Mouse (Mus musculus): ENCODE results near the gene Fcamr.

Fcamr gene

DNA sequence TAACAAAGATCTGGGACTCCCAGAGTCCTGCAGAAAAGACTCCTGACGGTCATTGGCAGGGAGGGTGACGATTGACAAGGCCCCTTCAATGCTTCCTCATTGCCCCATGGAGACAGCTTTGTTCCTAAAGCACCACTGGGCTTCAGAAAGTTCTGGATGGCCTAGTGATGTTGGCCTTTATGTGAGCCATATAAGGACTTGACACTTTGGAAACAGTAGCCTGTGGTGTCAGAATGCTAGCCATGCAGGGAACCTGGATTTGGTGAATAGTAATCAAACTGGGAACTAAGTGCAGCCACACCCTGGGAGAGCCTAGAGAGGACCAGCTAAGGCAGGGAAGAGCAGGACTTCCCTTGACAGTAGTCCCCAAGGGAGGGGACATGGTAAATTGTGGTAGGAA lies 809 bp downstream of the Fcamr start:
- DNase-seq (ENCODE audit: low spot score in 2 of 2), result no peak

DNA sequence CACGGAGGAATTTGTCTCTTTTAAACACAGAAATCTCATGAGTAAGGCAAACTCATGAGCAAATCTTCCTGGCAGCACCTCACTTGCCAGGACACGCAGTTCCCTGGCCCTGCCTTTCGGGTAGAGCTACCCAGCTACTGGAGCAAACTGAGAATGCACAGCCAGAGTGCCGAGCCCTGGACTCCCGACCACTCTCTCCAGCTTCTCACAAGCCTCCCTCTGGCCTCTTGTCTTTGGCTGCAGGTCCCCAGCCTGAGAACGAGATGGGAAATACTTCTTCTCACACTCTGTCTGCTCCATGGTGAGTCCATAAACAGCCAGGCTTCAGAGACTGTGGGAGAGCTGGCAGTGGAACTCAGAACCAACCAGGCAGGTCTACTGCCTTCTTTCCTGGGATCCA lies 2.3 kb downstream of the Fcamr start:
- peak; percentile 48 to 54 for DNase-seq (ENCODE audit: low spot score in 2 of 2)

DNA sequence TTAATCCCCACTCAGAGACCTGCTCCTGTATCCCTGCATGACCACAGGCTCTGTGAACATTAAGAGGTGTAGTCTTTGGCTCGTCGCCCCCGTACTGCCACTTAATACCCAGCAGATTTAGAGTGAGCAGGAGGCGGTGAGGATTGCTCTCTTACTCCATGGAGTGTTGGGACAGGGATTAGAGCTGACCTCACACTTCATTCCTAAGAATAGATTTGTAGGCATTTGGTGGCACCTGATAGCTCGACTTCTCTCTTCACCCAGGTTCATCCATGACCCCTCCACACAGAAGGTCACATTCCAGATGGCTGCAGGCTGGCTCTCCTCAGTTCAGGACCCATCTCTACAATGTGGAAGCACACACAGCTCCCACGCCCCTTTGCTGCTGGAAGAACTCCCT lies 3.6 kb downstream of the Fcamr start:
- no peak for DNase-seq (ENCODE audit: low spot score in 2 of 2)

DNA sequence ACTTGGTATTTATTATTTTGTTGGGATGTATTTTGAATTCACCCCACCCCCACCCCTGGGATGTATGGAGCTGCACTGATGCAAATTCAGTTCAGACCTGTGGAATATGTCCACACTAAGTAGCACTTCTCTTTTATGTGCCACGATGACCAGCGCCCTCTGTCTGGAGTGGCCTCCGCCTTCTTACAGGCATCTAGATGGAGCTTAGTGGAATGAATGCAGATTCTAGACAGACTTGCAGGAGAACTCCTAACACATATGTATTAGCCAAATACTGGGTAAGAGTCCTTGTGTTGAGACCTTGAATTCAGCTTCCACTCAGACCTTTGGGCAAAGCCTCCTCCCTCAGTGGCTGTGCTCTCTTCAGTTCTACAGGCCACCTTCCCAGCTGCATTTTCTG lies 10.2 kb downstream of the Fcamr start:
- DNase-seq (ENCODE audit: low spot score in 2 of 2), result no peak

DNA sequence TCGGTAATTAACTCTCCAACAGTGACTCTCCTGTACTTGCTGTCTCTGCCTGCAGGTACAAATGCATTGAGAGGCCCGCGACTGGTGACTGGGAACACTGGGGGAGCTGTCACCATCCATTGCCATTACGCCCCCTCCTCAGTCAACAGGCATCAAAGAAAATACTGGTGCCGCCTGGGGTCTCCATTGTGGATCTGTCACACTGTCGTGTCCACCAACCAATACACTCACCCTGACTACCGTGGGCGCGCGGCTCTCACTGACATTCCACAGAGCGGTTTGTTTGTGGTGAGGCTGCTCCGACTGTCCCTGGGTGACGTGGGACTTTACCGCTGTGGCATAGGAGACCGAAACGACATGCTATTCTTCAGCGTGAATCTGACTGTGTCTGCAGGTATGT lies 10.6 kb downstream of the Fcamr start:
- no peak for DNase-seq (ENCODE audit: low spot score in 2 of 2)

DNA sequence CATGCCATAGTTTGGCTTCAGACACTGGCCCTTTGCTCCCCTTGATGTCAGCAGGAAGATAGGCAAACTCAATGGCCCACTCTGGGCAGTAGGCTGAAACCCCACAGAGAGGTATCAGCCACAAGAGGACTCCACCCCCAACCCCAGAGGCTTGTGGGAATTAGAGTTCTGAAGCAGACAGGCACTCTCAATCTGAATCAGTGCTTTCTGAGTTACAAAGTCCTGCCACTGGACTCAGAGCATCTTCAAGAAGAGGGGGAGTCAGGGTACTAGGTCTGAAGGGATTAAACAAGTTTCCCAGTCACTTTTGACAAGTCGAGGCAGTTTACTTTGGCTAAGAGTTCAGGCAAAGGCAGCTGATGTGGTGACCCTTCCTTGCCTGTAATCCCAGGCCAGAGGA lies 19.0 kb downstream of the Fcamr start:
- DNase-seq (ENCODE audit: low spot score in 2 of 2), result no peak

DNA sequence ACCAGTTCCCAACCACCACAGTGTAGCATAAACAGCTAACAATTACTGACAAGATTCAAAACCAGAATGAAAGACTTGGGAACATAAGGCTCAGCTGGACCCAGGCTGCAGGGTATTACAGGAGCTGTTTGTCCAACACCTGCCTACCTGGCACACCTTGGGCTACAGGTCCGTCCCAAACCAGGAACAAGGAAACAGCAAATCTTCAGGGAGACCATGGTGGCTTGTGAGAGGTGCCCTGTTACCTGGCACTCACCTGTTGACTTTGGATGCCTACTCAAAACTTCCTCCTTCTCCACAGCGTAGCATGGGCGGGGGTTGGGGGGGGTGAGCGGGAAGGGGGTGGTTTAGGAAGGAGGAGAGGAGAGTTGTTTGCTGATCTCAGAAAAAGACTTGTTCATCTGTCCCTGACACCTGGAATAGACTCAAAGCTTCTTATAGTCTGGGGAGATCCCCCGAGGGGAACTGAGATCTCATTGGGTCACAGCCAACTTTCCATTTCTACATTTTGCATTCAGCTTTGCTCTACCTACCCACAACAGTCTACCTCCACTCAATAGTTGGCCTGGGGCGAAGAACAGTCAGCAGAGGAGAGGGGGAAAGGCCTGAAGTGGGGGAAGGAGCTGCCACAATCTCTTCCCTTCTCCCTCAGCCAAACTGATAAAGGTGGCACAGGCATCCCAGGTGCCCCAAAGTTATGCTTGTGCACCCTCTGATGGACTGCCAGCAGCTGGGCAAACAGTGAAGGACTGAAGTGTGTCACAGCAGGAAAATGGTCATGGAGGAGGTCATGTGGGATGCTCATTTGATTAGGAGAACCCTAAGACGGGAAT lies 19.8 kb downstream of the Fcamr start:
- no peak for DNase-seq (ENCODE audit: low spot score in 2 of 2)

DNA sequence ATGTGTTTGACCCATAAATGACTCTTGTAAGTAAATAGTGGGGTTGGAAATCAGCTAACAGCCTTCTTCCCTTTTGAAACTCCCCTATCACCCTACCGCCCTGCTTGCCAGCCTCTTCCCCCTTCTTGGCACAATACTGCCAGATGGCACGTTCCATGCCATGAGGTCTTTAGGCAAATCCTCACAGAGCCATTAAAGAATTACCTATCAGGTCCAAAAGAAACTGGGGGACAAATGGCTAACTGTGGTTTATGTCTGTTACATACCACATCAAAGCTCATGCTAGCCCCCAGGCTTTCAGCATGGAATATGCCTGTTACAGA lies 20.4 kb downstream of the Fcamr start:
- no peak for DNase-seq (ENCODE audit: low spot score in 2 of 2)

DNA sequence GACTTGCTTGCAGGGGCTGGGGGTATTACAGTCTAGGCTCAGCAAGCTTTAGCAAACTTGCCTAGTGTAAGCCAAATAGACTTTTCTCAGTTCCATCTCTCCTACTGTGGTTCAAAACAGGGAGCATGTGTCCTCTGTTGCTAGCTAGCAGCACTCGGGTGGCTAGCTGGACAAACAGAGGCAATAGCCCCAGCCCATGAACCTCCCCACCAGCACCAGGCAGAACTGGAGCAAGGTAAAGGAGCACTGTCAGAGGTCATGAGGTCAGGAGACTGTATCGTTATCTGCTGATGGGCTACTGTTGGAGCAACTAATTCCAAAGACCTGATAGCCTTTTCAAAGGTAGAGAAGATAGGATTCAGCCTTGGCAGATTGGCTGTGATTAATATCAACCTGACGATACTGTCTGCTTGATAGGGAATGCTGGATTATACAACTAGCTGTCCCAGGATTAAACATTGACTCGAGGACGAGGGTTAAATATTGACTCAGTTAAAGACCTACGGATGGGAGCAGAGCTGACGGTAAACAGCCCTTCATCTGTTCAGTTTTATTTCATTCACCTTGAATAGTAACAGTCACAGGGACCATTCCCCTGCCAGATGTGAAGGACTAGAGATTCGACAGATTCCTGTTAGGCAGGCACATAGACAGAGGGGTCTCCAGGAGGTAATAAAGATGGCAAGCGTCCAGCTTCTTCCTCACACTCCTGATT lies 21.4 kb downstream of the Fcamr start:
- DNase-seq (ENCODE audit: low spot score in 2 of 2), result no peak

DNA sequence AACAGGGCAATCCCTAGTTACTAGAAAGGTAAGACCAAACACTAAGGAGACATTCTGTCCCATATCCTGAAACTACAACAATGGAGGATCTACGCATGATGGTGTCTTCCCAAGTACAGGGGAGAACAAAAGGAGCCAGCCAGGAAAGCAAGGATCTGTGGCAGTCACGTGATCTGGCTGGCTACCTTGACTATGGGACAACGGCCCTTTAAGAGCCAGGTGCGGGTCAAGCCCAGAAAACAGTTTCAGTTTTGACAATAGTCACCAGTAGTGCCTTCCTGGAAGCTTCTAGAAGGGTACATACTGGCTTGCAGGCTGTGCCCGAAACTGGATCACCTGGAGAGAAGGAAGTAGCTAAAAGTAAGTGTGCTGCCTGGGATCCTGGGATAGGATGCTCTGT lies 25.7 kb downstream of the Fcamr start, which contains the start of gene Pigr:
Gene Pigr, plus strand, starts transcription at position 237 of the 400 bp plus-strand sequence.
- no peak for DNase-seq (ENCODE audit: low spot score in 2 of 2)

DNA sequence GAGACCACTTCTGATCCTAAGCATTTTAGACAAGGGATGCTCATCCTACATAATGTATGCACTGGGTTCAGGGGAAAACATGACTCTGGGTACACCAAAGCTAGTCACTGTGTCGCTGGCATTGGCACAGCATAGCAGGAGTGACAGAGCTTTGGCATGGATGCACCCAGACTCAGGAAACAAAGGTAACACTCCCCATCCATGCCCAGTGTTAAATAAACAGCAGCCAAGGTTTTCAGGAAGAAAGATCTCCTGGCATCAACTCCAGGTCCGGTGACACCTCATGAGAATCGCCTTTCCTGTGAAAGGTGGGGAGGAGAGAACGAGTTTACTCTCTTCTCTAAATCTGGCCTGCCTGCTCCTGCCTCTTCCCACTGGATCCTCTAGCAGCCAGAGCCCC lies 28.0 kb downstream of the Fcamr start:
- DNase-seq (ENCODE audit: low spot score in 2 of 2), result no peak

DNA sequence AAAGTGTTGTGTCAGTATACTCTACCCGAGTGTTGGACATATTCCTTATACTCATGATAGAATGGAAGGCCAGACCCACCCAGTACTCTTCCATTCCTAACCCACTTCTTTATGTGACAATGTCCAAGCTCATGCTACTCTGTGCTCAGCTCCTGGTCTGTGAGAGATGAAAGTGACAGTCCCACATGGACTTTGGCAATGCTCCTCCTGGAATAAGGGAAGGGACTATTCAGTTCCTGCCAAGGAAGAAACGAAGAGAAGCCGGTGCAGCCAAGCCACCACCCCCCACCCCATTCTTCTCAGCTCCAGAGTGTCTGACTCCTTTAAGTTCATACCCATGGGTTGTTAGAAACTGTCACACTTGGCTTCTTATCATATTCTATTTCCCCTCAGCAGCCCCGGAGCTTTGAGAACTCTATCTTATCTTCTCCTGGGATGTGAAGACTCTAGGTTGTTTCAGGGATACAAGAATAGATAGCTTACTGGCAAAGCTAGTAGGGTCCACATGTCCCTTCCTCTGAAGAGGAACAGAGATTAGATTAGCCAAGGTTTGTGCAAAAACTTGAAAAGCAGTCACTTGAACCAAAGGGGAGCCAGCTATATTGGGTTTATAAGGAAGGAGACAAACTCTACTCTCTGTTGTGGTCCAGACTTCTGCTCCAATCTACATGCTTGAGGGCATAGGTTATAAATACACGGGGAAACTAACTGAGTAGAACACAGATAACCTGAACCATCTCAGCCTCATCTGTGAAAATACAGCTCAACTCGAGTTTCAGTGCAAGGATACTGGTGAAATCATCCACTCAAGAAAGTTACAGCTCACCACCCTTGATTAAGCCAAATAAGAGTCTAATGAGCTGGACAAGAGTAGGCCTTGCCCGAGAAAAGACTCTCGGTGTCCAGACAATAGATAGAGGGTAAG lies 29.5 kb downstream of the Fcamr start:
- DNase-seq (ENCODE audit: low spot score in 2 of 2), result no peak

DNA sequence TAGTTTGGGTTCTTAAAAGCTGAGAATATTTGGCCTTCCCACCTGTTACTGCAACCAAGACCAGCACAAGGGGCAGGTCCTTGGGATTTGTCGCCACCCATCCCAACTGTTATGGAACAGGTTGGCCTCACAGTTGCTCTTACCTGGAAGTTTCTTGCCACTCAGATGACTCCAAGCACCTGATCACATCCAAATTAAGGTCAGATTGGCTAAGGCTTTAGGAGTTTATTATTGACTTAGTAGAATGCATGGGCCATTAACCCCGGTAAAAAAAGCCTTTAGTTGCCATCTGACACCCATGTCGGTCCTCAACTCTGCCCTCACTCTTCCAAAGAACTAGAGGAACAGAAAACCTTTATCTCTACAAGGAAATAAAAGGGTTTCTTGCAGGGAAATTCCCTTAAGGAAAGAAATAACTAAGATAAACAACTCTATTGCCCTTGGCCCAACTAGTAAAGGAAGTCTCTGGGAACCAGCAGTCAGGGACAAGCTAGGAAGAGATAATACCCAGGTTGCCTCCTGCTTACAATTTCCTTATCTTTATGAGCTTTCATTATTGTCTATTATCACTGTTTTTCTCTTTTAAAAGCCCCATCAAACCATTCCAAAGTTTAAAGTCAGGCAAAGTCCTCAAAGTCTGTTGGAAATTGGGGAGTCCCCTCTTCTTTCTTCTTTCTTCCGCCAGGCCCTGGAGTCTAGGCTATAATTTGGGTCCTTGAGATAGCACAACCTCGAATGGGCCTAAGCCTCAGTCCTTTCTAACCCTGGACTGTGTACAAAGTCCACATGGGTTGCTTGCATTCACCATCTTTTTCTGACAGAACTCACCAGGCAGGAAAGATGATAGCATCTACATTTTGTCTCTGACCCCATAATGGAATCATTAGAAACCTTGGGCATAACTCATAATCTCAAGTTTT lies 31.8 kb downstream of the Fcamr start:
- DNase-seq (ENCODE audit: low spot score in 2 of 2), result no peak

DNA sequence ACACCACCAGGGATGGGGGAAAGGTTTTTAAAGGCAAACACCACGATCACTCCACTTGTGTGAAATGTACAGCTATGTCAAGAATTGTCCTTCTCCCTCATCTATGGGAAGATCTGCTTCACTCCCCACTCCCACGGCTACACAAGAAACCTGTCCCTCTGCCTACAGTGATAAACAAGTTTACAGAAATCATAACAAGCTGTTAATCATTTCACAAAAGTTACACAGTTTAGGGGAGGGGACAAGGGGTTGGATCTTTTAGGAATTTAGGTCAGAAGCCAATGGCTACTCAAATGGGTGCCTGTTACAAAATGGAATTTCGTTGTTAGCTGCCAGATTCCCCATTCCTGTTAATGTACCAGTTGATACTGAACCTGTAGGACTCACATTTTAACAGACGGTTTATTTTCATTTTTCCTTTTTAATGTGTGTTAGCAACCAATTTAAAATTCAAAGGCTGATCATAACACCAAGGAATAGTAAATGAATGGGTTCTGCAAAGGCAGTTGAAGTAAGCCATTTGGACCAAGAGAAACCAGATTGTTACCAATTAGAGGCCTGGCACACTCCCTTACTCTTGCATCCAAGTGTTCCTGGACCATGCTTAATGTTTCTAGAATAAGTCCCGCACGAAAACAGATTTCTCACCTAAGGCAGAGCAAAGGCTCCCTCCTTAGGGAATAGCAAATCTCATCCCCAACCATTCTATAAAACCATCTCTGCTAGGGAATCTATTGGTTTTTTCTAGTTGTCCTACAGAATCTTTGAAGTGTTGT lies 34.6 kb downstream of the Fcamr start:
- no peak for DNase-seq (ENCODE audit: low spot score in 2 of 2)

DNA sequence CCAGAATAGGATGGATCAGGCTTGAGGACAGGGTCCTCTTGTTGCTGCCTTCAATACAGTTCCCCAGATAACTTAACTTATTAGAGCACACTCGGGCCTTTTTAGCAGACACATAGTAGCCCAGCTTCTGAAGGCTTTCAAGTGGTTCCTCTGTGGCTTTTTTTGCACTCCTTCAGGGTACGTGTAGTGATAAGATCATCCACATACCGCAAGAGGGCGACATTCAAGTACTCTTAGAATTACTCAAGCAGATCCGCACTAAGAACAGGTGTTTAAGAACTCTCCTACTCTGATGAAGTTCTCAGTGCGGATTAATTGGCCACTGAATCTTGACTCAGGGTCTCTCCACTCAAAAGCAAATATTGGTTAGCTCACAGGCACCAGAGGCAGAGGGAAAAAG lies 37.6 kb downstream of the Fcamr start:
- DNase-seq (ENCODE audit: low spot score in 2 of 2), result no peak

DNA sequence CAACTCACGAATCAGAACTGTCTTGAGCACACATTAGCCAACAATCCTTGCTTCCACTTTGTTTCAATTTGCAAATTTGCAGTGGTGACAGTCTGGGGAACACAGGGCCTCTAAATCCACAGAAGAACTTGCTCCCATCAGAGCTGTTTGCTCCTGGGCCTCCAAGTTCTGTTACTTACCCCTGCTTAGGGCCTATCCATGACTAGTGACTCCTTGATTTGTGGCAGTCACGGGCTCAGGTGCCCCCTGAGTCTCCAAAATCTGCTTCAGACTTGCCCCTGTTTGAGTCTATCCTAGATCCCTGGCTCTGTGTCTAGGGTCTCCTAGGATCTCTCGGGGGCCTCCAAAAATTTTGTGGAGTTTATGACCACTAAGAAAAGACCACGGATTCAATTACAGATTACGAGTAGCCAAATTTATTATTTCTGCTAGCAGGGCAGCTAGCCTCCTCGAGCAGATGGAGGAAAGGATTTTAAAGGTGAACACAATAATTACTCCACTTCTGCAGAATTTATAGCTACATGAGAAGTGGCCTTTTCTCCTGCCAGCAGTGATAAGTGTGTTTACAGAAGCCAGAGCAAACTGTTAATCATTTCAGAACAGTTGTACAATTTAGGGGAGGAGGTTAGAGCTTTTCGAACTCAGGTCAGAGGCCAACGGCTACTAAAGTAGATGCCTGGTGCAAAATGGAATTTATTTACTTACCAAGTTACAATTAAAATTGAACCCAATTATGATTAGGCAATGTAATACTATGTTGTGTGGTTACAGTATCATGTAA lies 40.1 kb downstream of the Fcamr start:
- no peak for DNase-seq (ENCODE audit: low spot score in 2 of 2)

DNA sequence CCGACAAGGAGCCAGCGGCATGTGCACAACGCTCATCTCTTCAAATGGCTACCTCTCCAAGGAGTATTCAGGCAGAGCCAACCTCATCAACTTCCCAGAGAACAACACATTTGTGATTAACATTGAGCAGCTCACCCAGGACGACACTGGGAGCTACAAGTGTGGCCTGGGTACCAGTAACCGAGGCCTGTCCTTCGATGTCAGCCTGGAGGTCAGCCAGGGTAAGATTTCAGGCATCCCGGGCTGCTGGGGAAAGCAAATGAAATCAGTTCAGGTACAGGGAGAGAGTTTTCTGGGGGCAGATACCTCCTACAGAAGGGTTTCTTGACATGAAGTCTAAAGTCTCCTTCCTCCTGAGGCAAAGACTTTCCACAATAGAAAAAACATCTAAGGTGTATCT lies 40.9 kb downstream of the Fcamr start:
- DNase-seq (ENCODE audit: low spot score in 2 of 2), result no peak

DNA sequence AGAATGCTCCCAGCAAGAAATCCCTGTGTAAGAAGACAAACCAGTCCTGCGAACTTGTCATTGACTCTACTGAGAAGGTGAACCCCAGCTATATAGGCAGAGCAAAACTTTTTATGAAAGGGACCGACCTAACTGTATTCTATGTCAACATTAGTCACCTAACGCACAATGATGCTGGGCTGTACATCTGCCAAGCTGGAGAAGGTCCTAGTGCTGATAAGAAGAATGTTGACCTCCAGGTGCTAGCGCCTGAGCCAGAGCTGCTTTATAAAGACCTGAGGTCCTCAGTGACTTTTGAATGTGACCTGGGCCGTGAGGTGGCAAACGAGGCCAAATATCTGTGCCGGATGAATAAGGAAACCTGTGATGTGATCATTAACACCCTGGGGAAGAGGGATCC lies 43.8 kb downstream of the Fcamr start:
- DNase-seq (ENCODE audit: low spot score in 2 of 2), result no peak

DNA sequence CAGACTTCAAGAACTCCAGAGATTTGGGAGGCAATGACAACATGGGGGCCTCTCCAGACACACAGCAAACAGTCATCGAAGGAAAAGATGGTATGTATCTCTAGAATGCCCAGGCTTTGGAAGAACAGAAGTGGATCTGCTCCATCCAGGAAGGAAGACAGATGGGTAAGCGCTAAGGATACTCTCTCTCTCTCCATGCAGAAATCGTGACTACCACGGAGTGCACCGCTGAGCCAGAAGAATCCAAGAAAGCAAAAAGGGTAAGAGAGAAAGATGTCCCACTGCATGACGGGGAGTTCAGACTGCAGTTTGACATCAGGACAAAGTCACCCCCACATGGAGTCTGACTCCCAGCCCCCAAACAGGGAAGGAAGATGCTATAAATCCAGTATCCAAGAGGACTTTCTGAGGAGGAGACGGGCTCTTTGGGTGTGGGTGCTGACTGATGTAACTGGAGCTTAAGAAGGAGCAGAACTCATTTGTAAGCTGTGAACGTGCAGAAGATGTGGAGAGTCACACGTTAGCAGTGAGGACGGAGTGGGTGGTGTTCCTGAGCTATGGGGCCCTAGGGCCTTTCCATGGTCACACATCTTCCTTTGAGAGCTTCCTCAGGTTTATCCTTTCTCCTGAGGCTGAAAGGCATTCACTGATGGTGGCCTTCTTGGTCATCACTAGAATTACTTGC lies 49.0 kb downstream of the Fcamr start:
- no peak for DNase-seq (ENCODE audit: low spot score in 2 of 2)
